Mouse (Mus musculus): ENCODE results near the gene Endov.

The Endov gene

GRCm38 (mm10) chr11:119519387-119519786 is 28.2 kb downstream of the Endov start:
- DNase-seq, result no peak

- DNase-seq, result peak; percentile 25
Measured at GRCm38 (mm10) chr11:119520005-119520712, 29.0 kb downstream of the Endov start.

- DNase-seq, result no peak
Measured at GRCm38 (mm10) chr11:119520713-119521063, 29.5 kb downstream of the Endov start.

GRCm38 (mm10) chr11:119521920-119522710 is 31.0 kb downstream of the Endov start:
- peak; percentile 55 for DNase-seq

- peak; percentile 72 for DNase-seq
Measured at GRCm38 (mm10) chr11:119522779-119523178, 31.6 kb downstream of the Endov start.

- DNase-seq, result no peak
Measured at GRCm38 (mm10) chr11:119523392-119523791, 32.2 kb downstream of the Endov start.

- peak; percentile 89 for DNase-seq
Measured at GRCm38 (mm10) chr11:119524545-119524949, 33.4 kb downstream of the Endov start.

GRCm38 (mm10) chr11:119526068-119526966 is 35.2 kb downstream of the Endov start:
- no peak for DNase-seq

- no peak for DNase-seq
Measured at GRCm38 (mm10) chr11:119528930-119529329, 37.8 kb downstream of the Endov start.

- no peak for DNase-seq
Measured at GRCm38 (mm10) chr11:119532460-119532859, 41.3 kb downstream of the Endov start.

- DNase-seq, result no peak
Measured at GRCm38 (mm10) chr11:119533745-119534144, 42.6 kb downstream of the Endov start.

GRCm38 (mm10) chr11:119539944-119540343 is 48.8 kb downstream of the Endov start:
- no peak for DNase-seq

- no peak for DNase-seq
Measured at GRCm38 (mm10) chr11:119540560-119540959, 49.4 kb downstream of the Endov start.

GRCm38 (mm10) chr11:119541082-119541481 is 49.9 kb downstream of the Endov start:
- DNase-seq, result no peak

GRCm38 (mm10) chr11:119542371-119542770 is 51.2 kb downstream of the Endov start:
- no peak for DNase-seq

- DNase-seq, result no peak
Measured at GRCm38 (mm10) chr11:119542886-119543285, 51.7 kb downstream of the Endov start.

- no peak for DNase-seq
Measured at GRCm38 (mm10) chr11:119543816-119544517, 52.8 kb downstream of the Endov start.

GRCm38 (mm10) chr11:119544518-119545105 is 53.5 kb downstream of the Endov start:
- DNase-seq, result no peak

GRCm38 (mm10) chr11:119545281-119545680 is 54.1 kb downstream of the Endov start:
- no peak for DNase-seq

- no peak for DNase-seq
Measured at GRCm38 (mm10) chr11:119545741-119546495, 54.8 kb downstream of the Endov start.

GRCm38 (mm10) chr11:119546496-119547182 is 55.5 kb downstream of the Endov start:
- no peak for DNase-seq
